Mouse (Mus musculus) hindbrain, embryonic 14.5 days (tissue): ENCODE results near the gene Ankrd13b. TPM values are rescaled to one million over a fixed set of nuclear protein-coding genes. Genes with fewer than 3 reads are reported as not detected.
A peak's percentile ranks its signal among the peaks of the same experiment; 100 is the strongest.

Experiments
- ATAC-seq: fragments of 200-750 bp; cut with Nextera tagmentation; 2 replicates; pipeline ENCODE4 v1.8.0; 2017; ENCODE audit warnings: moderate number of reproducible peaks, mild to moderate bottlenecking, moderate TSS enrichment, moderate library complexity; ENCODE audit not compliant: low FRiP score
- DNase-seq: peaks from one replicate; pipeline ENCODE4 v3.0.0-alpha.2; 2015; ENCODE audit warnings: low spot score
- H3K27ac ChIP-seq: fragments of 300-500 bp; sonication (generic); 2 replicates; pipeline ENCODE4 v1.5.1; 2014; ENCODE audit warnings: mild to moderate bottlenecking, moderate library complexity
- H3K27me3 ChIP-seq: fragments of 300-500 bp; sonication (generic); 2 replicates; pipeline ENCODE4 v1.6.1; 2014; ENCODE audit warnings: mild to moderate bottlenecking, low read length, mixed read lengths; ENCODE audit not compliant: control insufficient read depth, insufficient read depth
- H3K36me3 ChIP-seq: fragments of 300-500 bp; sonication (generic); replicated peaks from 2 replicates; pipeline ENCODE4 v1.6.1; 2014; ENCODE audit not compliant: control insufficient read depth, insufficient read depth
- H3K4me1 ChIP-seq: fragments of 300-500 bp; sonication (generic); replicated peaks from 2 replicates; pipeline ENCODE4 v1.6.1; 2014; ENCODE audit warnings: antibody characterized with exemption, low read length, mixed read lengths; ENCODE audit not compliant: control insufficient read depth, insufficient read depth
- H3K4me2 ChIP-seq: fragments of 300-500 bp; sonication (generic); replicated peaks from 2 replicates; pipeline ENCODE4 v1.6.1; 2014; ENCODE audit warnings: mild to moderate bottlenecking, moderate library complexity
- H3K4me3 ChIP-seq: fragments of 300-500 bp; sonication (generic); replicated peaks from 2 replicates; pipeline ENCODE4 v1.5.1; 2014; ENCODE audit warnings: mild to moderate bottlenecking, low read length
- H3K9ac ChIP-seq: fragments of 300-500 bp; sonication (generic); 2 replicates; pipeline ENCODE4 v1.6.1; 2014
- H3K9me3 ChIP-seq: fragments of 300-500 bp; sonication (generic); 2 replicates; pipeline ENCODE4 v1.6.1; 2016; ENCODE audit warnings: low read length; ENCODE audit not compliant: control insufficient read depth
- WGBS: fragments of 180-500 bp; shearing (Covaris S2); extraction: QIAGEN DNeasy Blood & Tissue Kit; methylation state at CpG from one replicate; pipeline ENCODE4 v1.1.7; 2014; 5-methylcytosine and 5-hydroxymethylcytosine counted together
- polyA plus RNA-seq: library from polyadenylated mRNA; unstranded; fragments of >200 nt; fragmentation: Nextera tagmentation; extraction: Ambion mirVana; gene quantifications from 2 replicates; pipeline ENCODE4 v1.2.1, GENCODE M21; 2014

Ankrd13b gene
- polyA plus RNA-seq, 1 experiment from 2014 or later: 44.5 TPM

- Histone ChIP-seq H3K4me3 (no peak overlapping the region), H3K9me3 (no peaks in the 10 kb centered on the region), H3K9ac (no peak overlapping the region), H3K27me3 (peaks cover 24% of the 10 kb centered on the region), H3K4me2 (no peak overlapping the region), H3K36me3 (no peaks in the 10 kb centered on the region), H3K27ac (no peak overlapping the region), H3K4me1 (peaks cover 25% of the 10 kb centered on the region)
- 77% methylated on average over 27 of the region's 27 CpGs for WGBS
- ATAC-seq (no peak), DNase-seq (no peak)
These were observed 28.7 kb upstream of the Ankrd13b start for GRCm38 (mm10) chr11:77518051-77518798.

- no peak overlapping the region for H3K9ac ChIP-seq
- 45% methylated on average over 5 of the region's 5 CpGs for WGBS
- peaks cover 24% of the 10 kb centered on the region for H3K27me3 ChIP-seq
- H3K4me2 ChIP-seq: no peak overlapping the region
- H3K36me3 ChIP-seq: no peaks in the 10 kb centered on the region
- ATAC-seq (no peak), DNase-seq (no peak)
- H3K4me1 ChIP-seq: peaks cover 30% of the 10 kb centered on the region
- no peak overlapping the region for H3K27ac ChIP-seq
- no peak overlapping the region for H3K4me3 ChIP-seq
- H3K9me3 ChIP-seq: no peaks in the 10 kb centered on the region
These were observed 27.3 kb upstream of the Ankrd13b start for GRCm38 (mm10) chr11:77516553-77517425.

GRCm38 (mm10) chr11:77515637-77516552 is 26.4 kb upstream of the Ankrd13b start, which contains the start of gene Trp53i13:
TSS of gene Trp53i13 (minus strand) at chr11:77515980.
- H3K4me2 ChIP-seq: peak within 1 kb of the TSS; percentile 97
- peak within 1 kb of the TSS; percentile 57 for H3K9ac ChIP-seq
- H3K27ac ChIP-seq: no peak within 1 kb of the TSS
- no peaks in the 10 kb centered on the region for H3K36me3 ChIP-seq
- H3K9me3 ChIP-seq: no peaks in the 10 kb centered on the region
- H3K27me3 ChIP-seq: peaks cover 24% of the 10 kb centered on the region
- WGBS: 8% methylated on average over 39 of the region's 39 CpGs
- DNase-seq (no peak), ATAC-seq (no peak)
- peaks cover 30% of the 10 kb centered on the region for H3K4me1 ChIP-seq
- H3K4me3 ChIP-seq: peak within 1 kb of the TSS; percentile 45

GRCm38 (mm10) chr11:77514832-77515636 is 25.6 kb upstream of the Ankrd13b start, which contains the start of gene Abhd15:
TSS of gene Abhd15 (plus strand) at chr11:77515121.
- peak within 1 kb of the TSS; percentile 57 for H3K9ac ChIP-seq
- under 1% methylated on average over 71 of the region's 72 CpGs for WGBS
- DNase-seq (peak; percentile 57), ATAC-seq (peak; percentile 38)
- H3K4me3 ChIP-seq: peak within 1 kb of the TSS; percentile 62
- no peak within 1 kb of the TSS for H3K27ac ChIP-seq
- H3K9me3 ChIP-seq: no peaks in the 10 kb centered on the region
- H3K4me1 ChIP-seq: peaks cover 27% of the 10 kb centered on the region
- no peaks in the 10 kb centered on the region for H3K36me3 ChIP-seq
- peak within 1 kb of the TSS; percentile 97 for H3K4me2 ChIP-seq
- peaks cover 24% of the 10 kb centered on the region for H3K27me3 ChIP-seq

- Histone ChIP-seq H3K4me1 (peaks cover 27% of the 10 kb centered on the region), H3K27ac (no peak overlapping the region)
- no peak for DNase-seq
These were observed 24.9 kb upstream of the Ankrd13b start for GRCm38 (mm10) chr11:77514281-77514831.

GRCm38 (mm10) chr11:77513811-77514170 is 24.3 kb upstream of the Ankrd13b start:
- ATAC-seq (no peak), DNase-seq (no peak)
- no peak overlapping the region; the same call in 1 of the 2 replicates for H3K27ac ChIP-seq
- H3K9ac ChIP-seq: 0 out of 2 replicates have a peak overlapping the region, but pooled peaks have one; percentile 25
- WGBS: 9% methylated on average over 10 of the region's 10 CpGs
- H3K4me2 ChIP-seq: peak overlapping the region; percentile 97
- peaks cover 27% of the 10 kb centered on the region for H3K4me1 ChIP-seq
- H3K4me3 ChIP-seq: peak overlapping the region; percentile 62
- no peaks in the 10 kb centered on the region for H3K9me3 ChIP-seq
- H3K27me3 ChIP-seq: peaks cover 24% of the 10 kb centered on the region
- H3K36me3 ChIP-seq: no peaks in the 10 kb centered on the region

More at GRCm38 (mm10) chr11:77514281-77514831, 24.9 kb upstream of the Ankrd13b start:
- Histone ChIP-seq H3K36me3 (no peaks in the 10 kb centered on the region), H3K9me3 (no peaks in the 10 kb centered on the region), H3K9ac (no peak overlapping the region), H3K4me2 (peak overlapping the region; percentile 97), H3K4me3 (peak overlapping the region; percentile 45), H3K27me3 (peaks cover 24% of the 10 kb centered on the region)
- whole genome bisulfite sequencing: 6% methylated on average over 19 of the region's 19 CpGs
- ATAC-seq: no peak

- peaks cover 30% of the 10 kb centered on the region for H3K4me1 ChIP-seq
- DNase-seq: peak; percentile 83
- H3K27ac ChIP-seq: no peak overlapping the region; the same call in 1 of the 2 replicates
- no peaks in the 10 kb centered on the region for H3K36me3 ChIP-seq
- peaks cover 24% of the 10 kb centered on the region for H3K27me3 ChIP-seq
- H3K4me2 ChIP-seq: peak overlapping the region; percentile 97
- H3K9me3 ChIP-seq: no peaks in the 10 kb centered on the region
- WGBS: under 1% methylated on average over 80 of the region's 84 CpGs
- peak overlapping the region; percentile 62 for H3K4me3 ChIP-seq
- peak; percentile 72 for ATAC-seq
- H3K9ac ChIP-seq: peak overlapping the region; percentile 66
These were observed 23.7 kb upstream of the Ankrd13b start for GRCm38 (mm10) chr11:77512891-77513810.
